Mouse (Mus musculus) liver, adult 2 months (tissue): ENCODE data around the gene Gimap9.

Source experiments
- CTCF ChIP-seq: fragments of 200-500 bp; IDR thresholded peaks from 2 replicates; pipeline ENCODE4 v1.5.1; 2011; ENCODE audit warnings: low read depth, low read length, control low read depth
- POLR2A ChIP-seq: fragments of 200-500 bp; IDR thresholded peaks from 2 replicates; pipeline ENCODE4 v1.6.1; 2011; ENCODE audit warnings: low read length, control low read depth; ENCODE audit not compliant: insufficient read depth; ENCODE audit errors: extremely low read depth

DNA sequence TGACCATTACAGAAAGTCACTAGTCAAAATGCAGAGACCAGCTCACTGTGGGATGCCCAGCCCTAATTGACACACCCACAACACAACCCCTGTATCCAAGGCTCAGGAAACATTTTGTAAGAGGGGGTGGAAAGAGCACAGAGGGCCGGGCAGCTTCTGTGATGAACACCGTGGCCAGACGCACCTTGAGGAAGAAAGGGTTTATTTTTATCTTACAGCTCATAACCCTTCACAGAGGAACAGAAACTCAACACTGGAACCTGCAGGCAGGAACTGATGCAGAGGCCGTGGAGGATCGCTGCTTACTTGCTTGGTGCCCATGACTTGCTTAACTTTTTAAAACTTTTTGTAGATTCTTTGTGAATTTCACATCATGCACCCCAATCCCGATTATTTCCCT is 17.0 kb downstream of the Gimap9 start:
- TF ChIP-seq POLR2A: no peak
- no peak for TF ChIP-seq CTCF
